Mouse (Mus musculus) stomach, postnatal 0 days (tissue): Measurements from ENCODE around the gene Socs7. TPM values are rescaled to one million over a fixed set of nuclear protein-coding genes. Genes with fewer than 3 reads are reported as not detected.

ENCODE experiments used
- ATAC-seq: fragments of 200-750 bp; cut with Nextera tagmentation; 2 replicates; pipeline ENCODE4 v1.8.0; 2017; ENCODE audit not compliant: low FRiP score, low TSS enrichment
- DNase-seq: peaks from one replicate; pipeline ENCODE4 v3.0.0-alpha.2; 2016; ENCODE audit warnings: low spot score
- H3K27ac ChIP-seq: fragments of 300-500 bp; sonication (generic); replicated peaks from 2 replicates; pipeline ENCODE4 v1.5.1; 2014; ENCODE audit warnings: mild to moderate bottlenecking, control low read depth
- H3K27me3 ChIP-seq: fragments of 300-500 bp; sonication (generic); 2 replicates; pipeline ENCODE4 v1.6.1; 2014; ENCODE audit warnings: low read length; ENCODE audit not compliant: control insufficient read depth, insufficient read depth
- H3K36me3 ChIP-seq: fragments of 300-500 bp; sonication (generic); 2 replicates; pipeline ENCODE4 v1.6.1; 2014; ENCODE audit warnings: low read length, mixed read lengths; ENCODE audit not compliant: control insufficient read depth, insufficient read depth
- H3K4me1 ChIP-seq: fragments of 300-500 bp; sonication (generic); replicated peaks from 2 replicates; pipeline ENCODE4 v1.6.1; 2014; ENCODE audit warnings: antibody characterized with exemption; ENCODE audit not compliant: control insufficient read depth, insufficient read depth
- H3K4me2 ChIP-seq: fragments of 300-500 bp; sonication (generic); replicated peaks from 2 replicates; pipeline ENCODE4 v1.6.1; 2014; ENCODE audit warnings: low read depth, mild to moderate bottlenecking, control low read depth, moderate library complexity
- H3K4me3 ChIP-seq: fragments of 300-500 bp; sonication (generic); 2 replicates; pipeline ENCODE4 v1.5.1; 2014; ENCODE audit warnings: low read depth, low read length, control low read depth
- H3K9ac ChIP-seq: fragments of 300-500 bp; sonication (generic); 2 replicates; pipeline ENCODE4 v1.6.1; 2014; ENCODE audit warnings: mild to moderate bottlenecking, low read length, control low read depth, mixed read lengths
- H3K9me3 ChIP-seq: fragments of 300-500 bp; sonication (generic); 2 replicates; pipeline ENCODE4 v1.6.1; 2016; ENCODE audit warnings: low read length; ENCODE audit not compliant: control insufficient read depth
- CTCF ChIP-seq: IDR thresholded peaks from 2 replicates; pipeline ENCODE4 v1.5.1; 2016; ENCODE audit warnings: antibody characterized with exemption, low read depth, mild to moderate bottlenecking, moderate library complexity
- EP300 ChIP-seq: optimal IDR thresholded peaks from 2 replicates; pipeline ENCODE3; 2016; ENCODE audit warnings: antibody characterized with exemption
- WGBS: fragments of 180-500 bp; shearing (Covaris S2); extraction: QIAGEN DNeasy Blood & Tissue Kit; methylation state at CpG from one replicate; pipeline ENCODE4 v1.1.7; 2014; 5-methylcytosine and 5-hydroxymethylcytosine counted together
- polyA plus RNA-seq: library from polyadenylated mRNA; unstranded; fragments of >200 nt; fragmentation: Nextera tagmentation; extraction: Ambion mirVana; gene quantifications from 2 replicates; pipeline ENCODE4 v1.2.1, GENCODE M21; 2015

Gene Socs7
- polyA plus RNA-seq, 1 experiment from 2014 or later: 1.3 TPM

- TF ChIP-seq EP300: no peak
- no peak for TF ChIP-seq CTCF
- no peaks in the 10 kb centered on the region for H3K27me3 ChIP-seq
- no peak overlapping the region for H3K4me3 ChIP-seq
- no peaks in the 10 kb centered on the region for H3K36me3 ChIP-seq
- whole genome bisulfite sequencing: 65% methylated on average over 4 of the region's 4 CpGs
- H3K9ac ChIP-seq: 0 out of 2 replicates have a peak overlapping the region, but pooled peaks have one; percentile 23
- DNase-seq (no peak), ATAC-seq (peak; percentile 14; the same call in 1 of the 2 replicates)
- H3K4me2 ChIP-seq: no peak overlapping the region
- H3K9me3 ChIP-seq: no peaks in the 10 kb centered on the region
- no peak overlapping the region for H3K27ac ChIP-seq
- H3K4me1 ChIP-seq: no peaks in the 10 kb centered on the region
These were observed 60.2 kb downstream of the Socs7 start for GRCm38 (mm10) chr11:97422507-97422906.

GRCm38 (mm10) chr11:97424092-97424692, 61.8 kb downstream of the Socs7 start:
- ATAC-seq (no peak), DNase-seq (no peak)
- WGBS: 58% methylated on average over 5 of the region's 5 CpGs
- H3K9me3 ChIP-seq: no peaks in the 10 kb centered on the region
- no peak overlapping the region for H3K4me2 ChIP-seq
- H3K36me3 ChIP-seq: no peaks in the 10 kb centered on the region
- H3K27me3 ChIP-seq: no peaks in the 10 kb centered on the region
- peaks cover 4% of the 10 kb centered on the region for H3K4me1 ChIP-seq
- H3K4me3 ChIP-seq: no peak overlapping the region
- no peak overlapping the region for H3K9ac ChIP-seq
- H3K27ac ChIP-seq: no peak overlapping the region
- no peak for TF ChIP-seq EP300
- no peak for TF ChIP-seq CTCF

- ATAC-seq (no peak), DNase-seq (no peak)
- no peaks in the 10 kb centered on the region for H3K27me3 ChIP-seq
- H3K4me2 ChIP-seq: no peak overlapping the region
- H3K27ac ChIP-seq: no peak overlapping the region
- H3K36me3 ChIP-seq: no peaks in the 10 kb centered on the region
- peaks cover 4% of the 10 kb centered on the region for H3K4me1 ChIP-seq
- H3K9ac ChIP-seq: no peak overlapping the region
- 20% methylated on average over 3 of the region's 3 CpGs for WGBS
- H3K9me3 ChIP-seq: no peaks in the 10 kb centered on the region
- TF ChIP-seq EP300 (no peak), CTCF (no peak)
- H3K4me3 ChIP-seq: no peak overlapping the region
These were observed 62.5 kb downstream of the Socs7 start for GRCm38 (mm10) chr11:97424802-97425201.

- Histone ChIP-seq H3K4me2 (peak overlapping the region; percentile 54), H3K9ac (peak overlapping the region; percentile 48; the same call in 1 of the 2 replicates), H3K27ac (peak overlapping the region; percentile 49; the same call in 1 of the 2 replicates), H3K27me3 (no peaks in the 10 kb centered on the region), H3K36me3 (no peaks in the 10 kb centered on the region), H3K4me1 (peaks cover 4% of the 10 kb centered on the region), H3K9me3 (no peaks in the 10 kb centered on the region), H3K4me3 (peak overlapping the region; percentile 26; the same call in 1 of the 2 replicates)
- no peak for TF ChIP-seq CTCF
- TF ChIP-seq EP300: no peak
- ATAC-seq (peak; percentile 79), DNase-seq (peak; percentile 78)
- WGBS: 2% methylated on average over 31 of the region's 32 CpGs
These were observed 65.7 kb downstream of the Socs7 start for GRCm38 (mm10) chr11:97427794-97428725.

GRCm38 (mm10) chr11:97428726-97429077, 66.4 kb downstream of the Socs7 start:
- Histone ChIP-seq H3K4me3 (peak overlapping the region; percentile 26; the same call in 1 of the 2 replicates), H3K9ac (0 out of 2 replicates have a peak overlapping the region, but pooled peaks have one; percentile 8), H3K27me3 (no peaks in the 10 kb centered on the region), H3K9me3 (no peaks in the 10 kb centered on the region), H3K4me1 (peaks cover 4% of the 10 kb centered on the region), H3K4me2 (peak overlapping the region; percentile 54), H3K27ac (peak overlapping the region; percentile 46; the same call in 1 of the 2 replicates), H3K36me3 (no peaks in the 10 kb centered on the region)
- WGBS: 34% methylated on average over 4 of the region's 4 CpGs
- ATAC-seq: no peak
- no peak for DNase-seq
- TF ChIP-seq EP300: no peak
- no peak for TF ChIP-seq CTCF
